Mouse (Mus musculus) colon, adult 2 months (tissue): ENCODE measurements around the gene Olfr1164. TPM values are rescaled to one million over a fixed set of nuclear protein-coding genes. Genes with fewer than 3 reads are reported as not detected.

Experiments used
- polyA plus RNA-seq: library from polyadenylated mRNA; depleted of rRNA; stranded (reverse); fragments of >200 nt; gene quantifications from 2 replicates; pipeline ENCODE4 v1.2.3, GENCODE M21; 2012; rRNA removed

Olfr1164 gene
- polyA plus RNA-seq = not detected in 2 replicates

GRCm38 (mm10) chr2:88093866-88094265 is at the start of gene Olfr1164:
Gene Olfr1164, minus strand, starts transcription at chr2:88093966.

DNA sequence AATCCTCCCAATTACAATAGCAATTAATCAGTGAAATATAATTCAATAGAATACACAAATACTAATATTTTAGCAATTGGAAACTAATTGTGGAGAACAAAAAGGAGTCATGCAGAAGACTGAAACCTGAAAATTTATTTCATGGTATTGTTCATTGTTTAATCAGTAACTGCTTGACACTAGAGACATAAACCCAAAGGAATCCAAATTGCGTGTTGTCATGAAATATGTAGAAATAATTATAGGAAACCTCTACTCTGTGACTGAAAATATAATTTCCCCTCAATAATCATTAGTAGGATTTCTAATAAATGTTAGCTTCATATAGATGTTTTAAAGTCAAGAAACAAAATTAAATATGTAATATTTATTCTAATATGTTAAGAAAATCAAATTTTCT is 34.4 kb upstream of the Olfr1164 start, which contains the start of gene Olfr1166:
TSS of gene Olfr1166 (minus strand) at position 101 of the 400 bp plus-strand sequence.

DNA sequence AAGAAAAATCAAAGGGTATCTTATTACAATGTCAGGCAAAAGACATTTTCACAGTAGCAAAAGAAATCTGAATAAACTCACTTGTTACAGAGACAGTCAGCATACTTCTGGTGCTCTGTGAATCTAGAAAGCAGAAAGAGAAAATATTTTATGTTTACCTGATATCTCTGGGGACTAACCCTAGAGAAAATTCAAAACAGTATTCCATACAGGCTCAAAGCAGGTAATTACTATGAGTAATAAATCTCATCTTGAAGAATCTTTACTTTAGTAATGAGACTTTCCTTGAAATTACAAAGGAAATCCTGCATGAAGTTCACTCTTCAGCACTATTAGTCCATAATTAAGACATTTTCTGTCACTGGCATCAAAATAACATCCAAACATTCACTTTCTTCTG is 22.0 kb downstream of the Olfr1164 start, which contains the start of gene Olfr1163:
TSS of gene Olfr1163 (minus strand) at position 101 of the 400 bp plus-strand sequence.

DNA sequence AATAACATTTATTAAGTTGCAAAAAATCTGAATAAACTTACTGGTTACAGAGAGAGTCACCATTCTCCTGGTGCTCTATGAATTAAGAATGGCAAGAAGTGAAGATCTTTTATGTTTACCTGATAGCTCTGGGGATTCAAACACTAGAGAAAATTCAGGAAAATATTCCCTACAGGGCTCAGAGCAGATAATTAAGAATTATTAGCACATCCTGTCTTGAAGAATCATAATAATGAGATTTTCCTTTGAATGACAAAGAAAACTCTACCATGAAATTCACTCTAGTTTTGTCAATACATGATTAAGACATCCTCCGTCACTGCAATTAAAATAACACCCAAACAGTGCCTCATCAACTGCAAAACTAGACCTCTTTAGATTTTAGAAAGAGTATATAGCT is 42.7 kb downstream of the Olfr1164 start, which contains the start of gene Olfr1162:
TSS of gene Olfr1162 (minus strand) at position 101 of the 400 bp plus-strand sequence.

Other genes with a start within 250 kb of the Olfr1164 start
- gene Olfr1150-ps1, start 250.0 kb downstream of the Olfr1164 start, polyA plus RNA-seq = not detected in 2 replicates
- not detected in 2 replicates for gene Olfr1151, start 238.1 kb downstream of the Olfr1164 start, polyA plus RNA-seq
- not detected in 2 replicates for gene Olfr1152, start 227.5 kb downstream of the Olfr1164 start, polyA plus RNA-seq
- gene Olfr1153, start 199.0 kb downstream of the Olfr1164 start, polyA plus RNA-seq = not detected in 2 replicates
- gene Olfr1154, start 188.8 kb downstream of the Olfr1164 start, polyA plus RNA-seq = not detected in 2 replicates
- not detected in 2 replicates for gene Olfr1155, start 148.8 kb downstream of the Olfr1164 start, polyA plus RNA-seq
- not detected in 2 replicates for gene Olfr1156, start 140.9 kb downstream of the Olfr1164 start, polyA plus RNA-seq
- gene Olfr1157, start 125.7 kb downstream of the Olfr1164 start, polyA plus RNA-seq = not detected in 2 replicates
- gene Olfr74, start 119.3 kb downstream of the Olfr1164 start, polyA plus RNA-seq = not detected in 2 replicates
- not detected in 2 replicates for gene Olfr1158, start 103.9 kb downstream of the Olfr1164 start, polyA plus RNA-seq
- not detected in 2 replicates for gene Olfr1160, start 85.7 kb downstream of the Olfr1164 start, polyA plus RNA-seq
- not detected in 2 replicates for gene Olfr1161, start 71.2 kb downstream of the Olfr1164 start, polyA plus RNA-seq
- not detected in 2 replicates for gene Olfr73, start 56.3 kb downstream of the Olfr1164 start, polyA plus RNA-seq
- not detected in 2 replicates for gene Olfr1162, start 42.8 kb downstream of the Olfr1164 start, polyA plus RNA-seq
- not detected in 2 replicates for gene Olfr1163, start 22.1 kb downstream of the Olfr1164 start, polyA plus RNA-seq
- gene Olfr1166, start 34.3 kb upstream of the Olfr1164 start, polyA plus RNA-seq = not detected in 2 replicates
- gene Olfr1167, start 61.2 kb upstream of the Olfr1164 start, polyA plus RNA-seq = not detected in 2 replicates
- not detected in 2 replicates for gene Olfr1168, start 87.9 kb upstream of the Olfr1164 start, polyA plus RNA-seq
- not detected in 2 replicates for gene Olfr1170, start 134.4 kb upstream of the Olfr1164 start, polyA plus RNA-seq
- not detected in 2 replicates for gene Olfr1173, start 185.9 kb upstream of the Olfr1164 start, polyA plus RNA-seq
- gene Olfr1174-ps, start 221.2 kb upstream of the Olfr1164 start, polyA plus RNA-seq = not detected in 2 replicates
- gene Olfr1175-ps, start 233.2 kb upstream of the Olfr1164 start, polyA plus RNA-seq = not detected in 2 replicates
- gene Olfr1176, start 242.8 kb upstream of the Olfr1164 start, polyA plus RNA-seq = not detected in 2 replicates